Mouse (Mus musculus) liver, postnatal 0 days (tissue): Measurements from ENCODE around the gene Fam129a.

Experiments used
- CTCF ChIP-seq: sonication (generic); IDR thresholded peaks from 2 replicates; pipeline ENCODE4 v1.5.1; 2016; ENCODE audit warnings: antibody characterized with exemption, low read depth
- EP300 ChIP-seq: IDR thresholded peaks from 2 replicates; pipeline ENCODE4 v1.6.1; 2016; ENCODE audit warnings: antibody characterized with exemption, low read depth, mild to moderate bottlenecking

DNA sequence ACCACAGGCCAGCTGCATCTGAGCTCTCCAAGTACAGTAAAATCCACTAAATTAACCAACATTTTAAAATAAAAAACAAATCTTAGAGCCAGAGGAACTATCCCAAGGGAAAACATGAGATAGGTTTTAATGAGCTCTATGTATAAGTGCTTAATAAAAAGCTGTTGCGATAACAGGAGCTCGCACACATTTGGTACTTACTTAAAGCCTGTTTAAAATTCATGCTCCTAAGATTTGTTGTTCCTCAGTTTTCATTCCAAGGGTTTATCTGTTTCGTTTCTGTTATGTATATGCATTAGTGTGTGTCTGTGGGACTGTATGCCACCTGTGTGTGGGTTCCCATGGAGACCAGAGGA, 135.4 kb downstream of the Fam129a start:
- no peak for TF ChIP-seq CTCF
- TF ChIP-seq EP300, result no peak
